Mouse (Mus musculus): ENCODE measurements around the gene Fkbp1b.
"Not testable (repeated sequence)": the region's sequence is repeated elsewhere in the genome, so short reads cannot be mapped to it uniquely, and the experiment has no call there.

The Fkbp1b gene

GRCm38 (mm10) chr12:4856160-4856559 lies 14.8 kb upstream of the Fkbp1b start:
- intact Hi-C loops (cut with DNase I): loop anchor here (10.0 kb wide), 1 partner anchor 109 kb away; no protein-coding TSS in a partner anchor

- intact Hi-C loops (cut with DNase I): loop anchor here (10.0 kb wide), 1 partner anchor 71 kb away; the partner anchor contains the start of gene Atad2b
Observed at GRCm38 (mm10) chr12:4843741-4844140, 2.4 kb upstream of the Fkbp1b start.

GRCm38 (mm10) chr12:4842890-4843597 lies 1.7 kb upstream of the Fkbp1b start, which contains the start of gene Wdcp:
Wdcp (plus strand) TSS chr12:4843303.
- intact Hi-C loops (cut with DNase I): loop anchor here (10.0 kb wide), 1 partner anchor 72 kb away; the partner anchor contains the start of gene Atad2b

- intact Hi-C loops (cut with DNase I): loop anchor here (10.0 kb wide), 1 partner anchor 72 kb away; the partner anchor contains the start of gene Atad2b
Observed at GRCm38 (mm10) chr12:4842456-4842855, 1.1 kb upstream of the Fkbp1b start.

- intact Hi-C loops (cut with DNase I): loop anchor here (10.0 kb wide), 1 partner anchor 74 kb away; the partner anchor contains the start of gene Atad2b
Observed at GRCm38 (mm10) chr12:4840741-4841140, 650 bp downstream of the Fkbp1b start.

GRCm38 (mm10) chr12:4840010-4840409 lies 1.4 kb downstream of the Fkbp1b start:
- intact Hi-C loops (cut with DNase I): loop anchor here (10.0 kb wide), 1 partner anchor 75 kb away; the partner anchor contains the start of gene Atad2b

GRCm38 (mm10) chr12:4836959-4837358 lies 4.4 kb downstream of the Fkbp1b start:
- intact Hi-C loops (cut with DNase I): no loop called here

GRCm38 (mm10) chr12:4827256-4827655 lies 14.1 kb downstream of the Fkbp1b start:
- intact Hi-C loops (cut with DNase I): no loop called here

- intact Hi-C loops (cut with DNase I): no loop called here
Observed at GRCm38 (mm10) chr12:4817361-4818101, 23.9 kb downstream of the Fkbp1b start, which contains the start of gene Sf3b6. Sf3b6 (plus strand) TSS chr12:4817544.

GRCm38 (mm10) chr12:4816680-4817360 lies 24.6 kb downstream of the Fkbp1b start:
- intact Hi-C loops (cut with DNase I): no loop called here

- intact Hi-C loops (cut with DNase I): no loop called here
Observed at GRCm38 (mm10) chr12:4813636-4814035, 27.8 kb downstream of the Fkbp1b start.

GRCm38 (mm10) chr12:4811705-4812104 lies 29.7 kb downstream of the Fkbp1b start:
- intact Hi-C loops (cut with DNase I): no loop called here

- intact Hi-C loops (cut with DNase I): no loop called here
Observed at GRCm38 (mm10) chr12:4811036-4811435, 30.4 kb downstream of the Fkbp1b start.

- intact Hi-C loops (cut with DNase I): not testable (repeated sequence)
Observed at GRCm38 (mm10) chr12:4797471-4797870, 43.9 kb downstream of the Fkbp1b start.

GRCm38 (mm10) chr12:4793718-4794117 lies 47.7 kb downstream of the Fkbp1b start:
- intact Hi-C loops (cut with DNase I): no loop called here

- intact Hi-C loops (cut with DNase I): not testable (repeated sequence)
Observed at GRCm38 (mm10) chr12:4788128-4788527, 53.3 kb downstream of the Fkbp1b start.

GRCm38 (mm10) chr12:4784466-4784865 lies 56.9 kb downstream of the Fkbp1b start:
- intact Hi-C loops (cut with DNase I): no loop called here

GRCm38 (mm10) chr12:4783598-4783997 lies 57.8 kb downstream of the Fkbp1b start:
- intact Hi-C loops (cut with DNase I): no loop called here
